7 mouse cellular contexts compared by ENCODE assay signal in genomic region chr7:134263146-134263906, GRCm38 (mm10). TPM values are rescaled to one million over a fixed set of nuclear protein-coding genes. Genes with fewer than 3 reads are reported as not detected.
DNase-seq lines count a peak whose midpoint lies in the region; ATAC-seq lines count a peak whose summit lies in the region.

No protein-coding gene starts in this region.

- H3K4me3 ChIP-seq in embryonic facial prominence, embryonic 14.5 days (ENCODE audit: low read depth, low read length) = no peak overlapping the region

- DNase-seq in MN1 (ENCODE audit: low spot score) = peak; percentile 41
- DNase-seq in adrenal gland, postnatal 36 days = peak; percentile 81 to 82
- peak; percentile 75 for DNase-seq in embryonic facial prominence, embryonic 14.5 days (ENCODE audit: low spot score)
- DNase-seq in heart, postnatal 4 days = peak; percentile 81
- DNase-seq in left cerebral cortex, adult 11 months (ENCODE audit: low spot score) = peak; percentile 42
- peak; percentile 71 to 81 for DNase-seq in lung, postnatal 4 days
- peak; percentile 35 to 79 for DNase-seq in spleen, postnatal 4 days (ENCODE audit: low spot score in 2 of 2)

- no peaks in the 10 kb centered on the region for H3K9me3 ChIP-seq in embryonic facial prominence, embryonic 14.5 days (ENCODE audit: control insufficient read depth, low read length)

- peaks cover 4% of the 10 kb centered on the region for H3K4me1 ChIP-seq in embryonic facial prominence, embryonic 14.5 days (ENCODE audit: control insufficient read depth, insufficient read depth, low read length)

- 50% methylated on average over 4 of the region's 4 CpGs for WGBS in embryonic facial prominence, embryonic 14.5 days

- no peak overlapping the region for H3K4me2 ChIP-seq in embryonic facial prominence, embryonic 14.5 days (ENCODE audit: low read depth, low read length)

- ATAC-seq in embryonic facial prominence, embryonic 14.5 days (ENCODE audit: low read depth) = peak; percentile 78; the same call in 1 of the 2 replicates

- no peaks in the 10 kb centered on the region for H3K36me3 ChIP-seq in embryonic facial prominence, embryonic 14.5 days (ENCODE audit: control insufficient read depth, insufficient read depth, low read length)

- H3K27ac ChIP-seq in embryonic facial prominence, embryonic 14.5 days (replicated peaks; ENCODE audit: low read depth, low read length) = no peak overlapping the region

- H3K9ac ChIP-seq in embryonic facial prominence, embryonic 14.5 days (ENCODE audit: low read depth, low read length) = no peak overlapping the region

- H3K27me3 ChIP-seq in embryonic facial prominence, embryonic 14.5 days (replicated peaks; ENCODE audit: control insufficient read depth, insufficient read depth, low read length) = no peaks in the 10 kb centered on the region

RNA-seq across cellular contexts. Expression of gene Adam12, which starts 31.4 kb away (rescaled TPM):
- 10 to 100 TPM in 1 of 2 experiments, 1 to 10 TPM in 1; 8.1 to 10.6 TPM for total RNA-seq in adrenal gland, postnatal 36 days (2021)
- polyA plus RNA-seq in embryonic facial prominence, embryonic 14.5 days (2014; fragmentation: Nextera tagmentation; extraction: Ambion mirVana) = 22.6 and 24.7 TPM in 2 replicates
- 10 to 100 TPM in 1 of 2 experiments, 1 to 10 TPM in 1; 9.2 to 10.6 TPM for total RNA-seq in heart, postnatal 4 days (2021)
